Mouse (Mus musculus): ENCODE data around the gene Fam98c. TPM values are rescaled to one million over a fixed set of nuclear protein-coding genes. Genes with fewer than 3 reads are reported as not detected.
A peak's percentile ranks its signal among the peaks of the same experiment; 100 is the strongest.

Gene Fam98c
- polyA plus RNA-seq, 1 experiment from 2014 or later, result 30.0 TPM

DNA sequence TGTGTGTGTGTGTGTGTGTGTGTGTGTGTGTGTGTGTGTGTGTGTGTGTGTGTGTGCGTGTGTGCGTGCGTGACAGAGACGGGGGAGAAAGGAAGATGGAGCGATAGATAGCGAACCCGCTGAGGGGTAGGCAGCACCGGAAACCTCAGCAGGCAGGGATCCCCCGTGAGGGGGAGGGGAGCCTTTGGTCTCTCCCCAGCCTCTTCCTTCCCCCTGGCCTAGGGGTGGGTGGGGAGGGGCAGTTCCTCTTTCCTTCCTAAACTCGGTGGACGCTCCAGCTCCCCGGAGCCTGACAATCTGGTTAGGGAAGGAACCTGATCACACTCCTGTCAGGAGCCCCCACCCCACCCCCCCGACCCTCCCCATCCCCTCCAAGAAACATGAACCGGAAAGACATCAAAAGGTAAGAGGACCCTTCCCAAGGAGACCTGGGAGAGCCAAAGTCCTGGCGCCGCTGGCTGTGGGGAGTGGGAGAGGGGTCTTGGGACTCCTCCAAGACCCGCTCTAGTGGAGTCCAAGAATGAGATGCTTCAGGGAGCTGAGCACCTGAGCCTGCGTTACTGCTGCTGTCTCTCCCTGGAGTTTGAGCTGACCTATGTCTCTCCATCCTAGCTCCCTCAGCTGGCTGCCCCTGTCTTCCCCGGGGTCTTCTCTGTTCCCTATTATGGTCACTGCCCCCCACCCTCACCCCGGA is 21.2 kb downstream of the Fam98c start, which contains the start of gene Rasgrp4:
TSS of gene Rasgrp4 (plus strand) at position 159 of the 694 bp plus-strand sequence.
- Histone ChIP-seq H3K27me3 (ENCODE audit: insufficient read depth, low read length) (no peaks in the 10 kb centered on the region), H3K4me3 (replicated peaks; ENCODE audit: low read depth, low read length) (0 out of 2 replicates have a peak within 1 kb of the TSS, but pooled peaks have one; percentile 14), H3K4me1 (replicated peaks; ENCODE audit: insufficient read depth, low read length) (peaks cover 4% of the 10 kb centered on the region; the same call in 1 of the 2 replicates), H3K27ac (no peak within 1 kb of the TSS), H3K4me2 (ENCODE audit: low read length) (peak within 1 kb of the TSS; percentile 51), H3K9me3 (replicated peaks; ENCODE audit: low read length) (no peaks in the 10 kb centered on the region), H3K9ac (ENCODE audit: low read depth, low read length) (no peak within 1 kb of the TSS), H3K36me3 (ENCODE audit: insufficient read depth, low read length) (no peaks in the 10 kb centered on the region)
- WGBS, result under 1% methylated on average over 15 of the region's 20 CpGs
- no peak for TF ChIP-seq CTCF (IDR thresholded peaks at IDR 0.05; ENCODE audit: low read depth)
- DNase-seq (ENCODE audit: low spot score), result peak; percentile 55
- peak; percentile 49; the same call in 1 of the 2 replicates for ATAC-seq (replicated peaks; ENCODE audit: low FRiP score, low read depth)

GRCm38 (mm10) chr7:29134230-29134629 is 21.8 kb downstream of the Fam98c start:
- no peak for TF ChIP-seq CTCF (IDR thresholded peaks at IDR 0.05; ENCODE audit: low read depth)
- Histone ChIP-seq H3K4me3 (replicated peaks; ENCODE audit: low read depth, low read length) (0 out of 2 replicates have a peak overlapping the region, but pooled peaks have one; percentile 14), H3K9ac (ENCODE audit: low read depth, low read length) (no peak overlapping the region), H3K4me1 (replicated peaks; ENCODE audit: insufficient read depth, low read length) (peaks cover 4% of the 10 kb centered on the region; the same call in 1 of the 2 replicates), H3K36me3 (ENCODE audit: insufficient read depth, low read length) (no peaks in the 10 kb centered on the region), H3K27me3 (ENCODE audit: insufficient read depth, low read length) (no peaks in the 10 kb centered on the region), H3K27ac (no peak overlapping the region), H3K4me2 (ENCODE audit: low read length) (peak overlapping the region; percentile 51), H3K9me3 (replicated peaks; ENCODE audit: low read length) (no peaks in the 10 kb centered on the region)
- DNase-seq (ENCODE audit: low spot score) (no peak), ATAC-seq (replicated peaks; ENCODE audit: low FRiP score, low read depth) (no peak)
- WGBS, result 3% methylated on average over 4 of the region's 4 CpGs

DNA sequence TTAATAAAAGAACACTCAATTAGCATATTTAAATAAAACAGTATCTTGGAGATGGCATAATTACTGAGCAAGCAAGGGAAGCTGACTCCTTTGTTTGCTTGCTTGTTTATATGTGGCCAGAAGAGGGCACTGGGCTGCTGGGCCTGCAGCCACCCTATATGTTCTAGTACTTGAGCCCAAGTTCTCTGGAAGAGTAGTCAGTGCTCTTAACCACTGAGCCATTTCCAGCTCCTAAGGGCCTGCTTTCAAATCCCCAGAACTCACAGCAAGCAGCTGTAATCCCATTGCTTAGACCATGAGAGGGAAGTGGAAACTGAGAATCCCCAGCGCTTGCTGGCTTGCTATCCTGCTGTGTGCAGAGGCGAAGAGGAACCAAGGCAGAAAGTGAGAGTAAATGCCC is 27.3 kb downstream of the Fam98c start:
- no peak overlapping the region for H3K4me2 ChIP-seq (ENCODE audit: low read length)
- H3K4me3 ChIP-seq (replicated peaks; ENCODE audit: low read depth, low read length), result no peak overlapping the region
- DNase-seq (ENCODE audit: low spot score) (peak; percentile 74), ATAC-seq (replicated peaks; ENCODE audit: low FRiP score, low read depth) (no peak)
- no peaks in the 10 kb centered on the region for H3K36me3 ChIP-seq (ENCODE audit: insufficient read depth, low read length)
- peaks cover 3% of the 10 kb centered on the region; the same call in 1 of the 2 replicates for H3K4me1 ChIP-seq (replicated peaks; ENCODE audit: insufficient read depth, low read length)
- H3K9me3 ChIP-seq (replicated peaks; ENCODE audit: low read length), result no peaks in the 10 kb centered on the region
- H3K27ac ChIP-seq, result no peak overlapping the region
- TF ChIP-seq CTCF (IDR thresholded peaks at IDR 0.05; ENCODE audit: low read depth), result peak; percentile 78
- WGBS, result 75% methylated on average over 2 of the region's 2 CpGs
- no peak overlapping the region for H3K9ac ChIP-seq (ENCODE audit: low read depth, low read length)
- H3K27me3 ChIP-seq (ENCODE audit: insufficient read depth, low read length), result no peaks in the 10 kb centered on the region

DNA sequence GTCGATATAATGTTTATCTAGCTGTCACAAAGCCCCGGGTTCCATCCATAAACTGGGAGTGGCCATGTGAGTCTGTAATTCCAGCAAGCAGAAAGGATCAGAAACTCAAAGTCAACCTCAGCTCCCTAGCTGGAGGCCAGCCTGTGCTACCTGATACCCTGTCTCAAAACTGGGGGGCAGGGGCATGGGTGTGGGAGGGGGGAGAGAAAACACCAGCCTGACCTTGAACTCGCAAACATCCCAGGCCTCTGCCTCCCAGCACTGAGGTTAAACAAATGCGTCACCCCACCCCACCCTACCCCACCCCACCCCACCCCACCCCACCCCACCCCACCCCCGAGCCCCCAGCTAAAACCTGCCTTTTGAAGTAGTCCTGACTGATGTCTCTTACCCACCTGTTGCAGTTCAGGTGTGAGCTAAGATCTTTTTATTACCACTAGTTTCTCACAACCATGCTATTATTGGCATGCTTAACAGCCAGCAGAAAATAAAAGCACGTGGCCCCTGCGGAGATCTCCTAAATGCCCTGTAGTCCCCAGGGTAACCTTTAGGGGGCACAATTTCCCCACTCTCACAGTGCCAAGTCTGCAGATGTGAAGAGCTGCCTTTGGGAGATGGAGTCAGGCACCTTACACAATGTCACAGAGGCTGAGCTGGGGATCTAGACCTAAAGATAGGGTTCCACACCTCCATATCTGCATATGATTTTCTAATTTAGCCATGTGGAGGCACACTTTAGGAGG is 29.7 kb downstream of the Fam98c start:
- ATAC-seq (replicated peaks; ENCODE audit: low FRiP score, low read depth) (no peak), DNase-seq (ENCODE audit: low spot score) (peak; percentile 69)
- Histone ChIP-seq H3K4me2 (ENCODE audit: low read length) (no peak overlapping the region), H3K36me3 (ENCODE audit: insufficient read depth, low read length) (no peaks in the 10 kb centered on the region), H3K4me3 (replicated peaks; ENCODE audit: low read depth, low read length) (no peak overlapping the region), H3K9me3 (replicated peaks; ENCODE audit: low read length) (no peaks in the 10 kb centered on the region), H3K9ac (ENCODE audit: low read depth, low read length) (no peak overlapping the region), H3K4me1 (replicated peaks; ENCODE audit: insufficient read depth, low read length) (peaks cover 3% of the 10 kb centered on the region; the same call in 1 of the 2 replicates), H3K27ac (no peak overlapping the region), H3K27me3 (ENCODE audit: insufficient read depth, low read length) (no peaks in the 10 kb centered on the region)
- WGBS, result 8% methylated on average over 7 of the region's 7 CpGs
- TF ChIP-seq CTCF (IDR thresholded peaks at IDR 0.05; ENCODE audit: low read depth), result peak; percentile 75

DNA sequence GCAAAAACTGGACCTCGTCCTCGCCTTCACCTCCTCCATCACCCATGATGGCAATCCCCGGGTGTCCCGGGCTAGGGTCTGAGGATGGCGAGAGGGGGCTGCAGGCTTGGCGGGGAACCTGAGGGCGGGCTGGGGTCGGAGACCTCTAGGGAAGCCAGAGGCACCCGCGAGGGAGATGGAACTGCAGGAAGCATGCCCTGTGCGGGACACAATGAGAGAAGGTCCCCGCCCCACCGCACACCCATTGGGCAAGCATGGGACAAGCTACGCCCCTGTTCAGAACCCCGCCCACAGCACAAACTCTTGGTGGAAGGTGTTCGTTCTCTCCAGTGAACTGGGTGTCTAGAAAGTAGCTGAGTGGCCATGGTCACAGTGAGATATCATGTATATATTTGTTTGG is 31.1 kb downstream of the Fam98c start, which contains the start of gene Ryr1:
TSS of gene Ryr1 (minus strand) at position 210 of the 400 bp plus-strand sequence.
- Histone ChIP-seq H3K4me1 (replicated peaks; ENCODE audit: insufficient read depth, low read length) (peaks cover 3% of the 10 kb centered on the region; the same call in 1 of the 2 replicates), H3K27ac (no peak within 1 kb of the TSS), H3K4me2 (ENCODE audit: low read length) (peak within 1 kb of the TSS; percentile 73), H3K9me3 (replicated peaks; ENCODE audit: low read length) (no peaks in the 10 kb centered on the region), H3K9ac (ENCODE audit: low read depth, low read length) (no peak within 1 kb of the TSS), H3K4me3 (replicated peaks; ENCODE audit: low read depth, low read length) (peak within 1 kb of the TSS; percentile 15; the same call in 1 of the 2 replicates), H3K27me3 (ENCODE audit: insufficient read depth, low read length) (no peaks in the 10 kb centered on the region), H3K36me3 (ENCODE audit: insufficient read depth, low read length) (no peaks in the 10 kb centered on the region)
- peak; percentile 68 for DNase-seq (ENCODE audit: low spot score)
- 0% methylated on average over 16 of the region's 16 CpGs for WGBS
- TF ChIP-seq CTCF (IDR thresholded peaks at IDR 0.05; ENCODE audit: low read depth), result no peak
- peak; percentile 64; the same call in 1 of the 2 replicates for ATAC-seq (replicated peaks; ENCODE audit: low FRiP score, low read depth)

All from kidney, postnatal 0 days (tissue).